Mouse (Mus musculus) cerebellum, postnatal 10 days (tissue): Measurements from ENCODE around the gene Tuba1c.
A peak's percentile ranks its signal among the peaks of the same experiment; 100 is the strongest.

Experiments used
- DNase-seq, 2 experiments: peaks; one replicate each; pipeline ENCODE4 v3.0.0; 2021; ENCODE audit warnings: mixed read lengths in 2 of 2

Tuba1c gene

DNA sequence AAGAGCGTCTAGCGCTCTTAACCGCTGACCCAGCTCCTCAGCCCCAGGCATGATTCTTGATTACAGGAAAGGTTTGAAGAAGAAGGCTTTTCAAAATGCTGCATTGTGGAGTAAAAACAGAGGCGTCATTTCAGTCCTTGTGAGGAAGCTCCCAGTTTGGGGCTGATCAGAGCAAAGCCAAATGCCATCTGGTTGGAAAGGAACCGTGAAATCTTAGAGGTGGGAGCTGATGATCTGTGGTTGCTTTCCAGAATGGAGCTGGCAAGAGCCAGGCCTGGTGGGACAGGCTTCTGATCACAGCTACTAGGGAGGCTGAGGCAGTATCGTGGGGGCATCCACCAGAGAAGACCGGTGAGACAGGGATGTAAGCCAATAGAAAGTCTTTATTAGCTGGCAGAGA, 32.9 kb upstream of the Tuba1c start:
- peak; percentile 68 to 75 for DNase-seq

- no peak for DNase-seq
Observed at GRCm38 (mm10) chr15:98997938-98998774, 31.5 kb upstream of the Tuba1c start.

DNA sequence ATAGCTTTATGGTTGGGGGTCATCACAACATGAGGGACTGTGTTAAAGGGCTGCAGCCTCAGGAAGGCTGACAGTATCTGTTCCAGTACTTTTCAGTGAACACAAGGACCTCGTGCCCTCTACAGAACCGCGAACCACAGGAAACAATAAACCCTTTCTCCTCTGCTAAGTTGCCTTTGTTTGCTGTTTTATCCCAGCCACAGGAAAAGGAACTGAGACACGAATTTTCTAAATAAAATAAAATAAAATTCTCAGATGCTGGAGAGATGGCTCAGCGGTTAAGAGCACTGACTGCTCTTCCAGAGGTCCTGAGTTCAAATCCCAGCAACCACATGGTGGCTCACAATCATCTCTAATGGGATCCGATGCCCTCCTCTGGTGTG, 30.9 kb upstream of the Tuba1c start:
- no peak for DNase-seq

DNA sequence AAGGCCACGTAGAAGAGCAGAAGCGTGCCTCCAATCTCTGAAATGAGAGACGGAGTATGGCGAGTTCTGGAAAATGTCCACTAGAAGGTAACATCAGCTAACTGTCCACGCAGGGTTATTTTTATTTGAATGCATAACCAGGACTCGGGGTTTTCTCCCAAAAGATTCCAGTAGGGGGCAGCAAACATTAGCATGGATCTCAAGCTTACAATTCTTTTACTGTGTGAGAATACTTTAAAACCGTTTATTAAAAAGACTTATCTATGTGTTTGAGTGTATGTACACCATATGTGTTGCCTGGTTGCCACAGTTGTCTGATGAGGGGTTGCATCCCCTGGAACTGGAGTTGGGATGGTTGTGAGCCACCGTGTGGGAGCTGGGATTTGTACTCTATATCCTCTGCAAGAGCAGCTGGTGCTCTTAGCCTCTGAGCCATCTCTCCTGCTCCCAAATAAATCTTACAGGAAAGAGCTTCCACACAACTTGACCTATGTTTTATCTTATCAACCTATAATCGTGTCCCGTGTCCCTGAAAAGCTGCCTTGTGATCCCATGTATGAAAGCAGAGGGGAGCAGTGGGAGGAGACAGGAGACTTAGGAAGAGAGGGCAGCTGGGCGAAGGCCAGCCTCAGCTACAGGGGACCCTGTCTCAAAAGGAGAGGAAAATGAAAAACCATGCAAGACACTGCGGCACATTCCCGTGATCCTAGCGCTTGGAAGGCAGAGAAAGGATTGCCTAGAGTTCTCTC, 29.0 kb upstream of the Tuba1c start:
- DNase-seq, result peak; percentile 76 to 89

DNA sequence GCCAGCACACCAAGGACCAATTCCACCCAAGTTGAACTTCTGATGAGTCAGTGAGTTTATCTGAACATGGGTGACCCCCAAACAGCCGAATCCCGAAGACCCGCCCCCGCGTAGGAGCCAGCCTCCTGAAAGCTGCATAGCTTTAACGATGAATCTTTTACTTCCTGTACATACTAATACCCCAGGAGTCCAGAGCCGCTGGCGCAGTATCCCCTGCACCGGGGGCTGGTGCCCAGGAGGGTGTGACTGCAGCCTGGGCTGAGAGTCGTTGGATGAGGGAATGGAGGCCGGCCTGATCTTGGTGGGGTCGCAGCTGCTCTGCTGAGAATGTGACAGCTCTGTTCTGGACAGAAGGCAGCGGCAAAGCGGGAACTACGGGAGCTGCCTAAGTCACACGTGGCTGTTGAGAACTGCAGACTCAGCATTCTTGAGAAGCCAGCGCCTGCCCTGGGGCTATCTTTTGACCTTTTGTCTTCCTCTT, 28.2 kb upstream of the Tuba1c start:
- DNase-seq, result peak in 1 of 2 experiments; percentile 37

DNA sequence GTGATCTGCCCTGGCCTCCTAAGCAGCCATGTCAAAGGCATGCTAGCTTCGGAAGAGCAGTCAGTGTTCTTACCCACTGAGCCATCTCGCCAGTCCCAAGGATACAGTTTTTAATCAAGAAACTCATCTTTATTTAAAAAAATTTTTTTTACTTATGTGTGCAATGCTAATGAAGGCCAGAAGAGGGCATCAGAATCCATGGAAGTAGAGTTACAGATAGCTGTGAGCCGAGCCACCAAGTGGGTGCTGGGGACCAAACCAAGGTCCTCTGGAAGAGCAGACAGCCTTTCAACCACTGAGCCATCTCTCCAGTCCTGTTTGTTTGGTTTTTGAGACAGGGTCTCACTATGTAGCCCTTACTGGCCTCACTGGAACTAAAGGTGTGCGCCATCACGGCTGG, 26.1 kb upstream of the Tuba1c start:
- no peak for DNase-seq

GRCm38 (mm10) chr15:99008801-99009241, 20.9 kb upstream of the Tuba1c start:
- DNase-seq, result no peak

DNA sequence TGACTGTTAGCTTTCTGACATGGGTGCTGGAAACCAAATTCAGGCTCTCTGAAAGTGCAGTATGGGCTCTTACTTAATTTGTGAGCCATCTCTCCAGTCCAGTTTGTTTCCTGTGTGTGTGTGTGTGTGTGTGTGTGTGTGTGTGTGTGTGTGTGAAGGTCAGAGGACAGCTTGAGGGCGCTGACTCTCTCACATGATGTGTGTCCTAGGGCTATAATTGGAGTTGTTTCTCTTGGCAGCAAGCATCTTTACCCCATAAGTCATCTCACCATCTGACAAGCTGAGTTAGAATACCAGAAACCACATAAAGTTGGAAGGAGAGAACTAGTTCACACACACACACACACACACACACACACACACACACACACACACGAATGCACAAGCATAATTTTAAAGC, 18.8 kb upstream of the Tuba1c start:
- no peak for DNase-seq

DNA sequence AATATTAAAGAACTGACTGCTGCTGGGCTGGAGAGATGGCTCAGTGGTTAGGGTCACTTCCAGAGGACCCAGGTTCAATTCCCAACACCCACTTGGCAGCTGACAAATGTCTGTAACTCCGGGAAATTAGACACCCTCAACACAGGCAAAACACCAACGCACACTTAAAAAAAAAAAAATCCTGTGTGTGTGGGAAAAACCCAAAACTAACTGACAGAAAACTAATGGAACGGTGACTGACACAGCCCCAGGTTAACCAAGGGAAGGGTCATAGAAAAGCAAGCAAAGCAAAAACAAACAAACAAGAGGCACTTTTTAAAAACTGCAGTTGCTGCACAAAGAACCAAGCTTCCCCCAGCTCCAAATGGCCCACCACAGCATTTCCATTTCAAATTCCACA, 17.7 kb upstream of the Tuba1c start:
- DNase-seq, result no peak

DNA sequence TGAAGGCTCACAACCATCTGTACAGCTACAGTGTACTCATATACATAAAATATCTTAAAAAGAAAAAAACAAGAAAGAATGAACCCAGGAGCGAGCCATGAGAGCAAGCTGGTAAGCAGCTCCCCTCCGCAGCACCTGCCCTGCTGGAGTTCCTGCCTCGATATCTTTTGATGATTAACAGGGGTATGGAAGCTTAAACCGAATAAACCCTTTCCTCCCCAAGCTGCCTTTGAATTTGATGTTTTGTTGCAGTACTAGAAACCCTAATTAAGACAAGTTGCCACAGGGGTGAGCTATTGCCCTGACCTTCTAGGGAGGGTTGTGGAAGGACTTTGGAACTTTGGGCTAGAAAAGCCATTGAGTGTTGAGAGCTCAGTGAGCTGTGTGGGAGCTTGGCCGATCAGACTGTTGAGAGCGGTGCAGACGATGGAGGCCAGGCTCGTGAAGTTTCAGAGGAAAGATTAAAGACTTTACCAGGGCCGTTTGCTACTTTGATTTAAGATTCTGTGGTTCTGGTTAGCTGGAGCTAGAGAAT, 15.1 kb upstream of the Tuba1c start:
- no peak for DNase-seq

GRCm38 (mm10) chr15:99017355-99017761, 12.3 kb upstream of the Tuba1c start:
- DNase-seq, result no peak

GRCm38 (mm10) chr15:99017986-99018385, 11.7 kb upstream of the Tuba1c start:
- DNase-seq, result no peak

GRCm38 (mm10) chr15:99018630-99019029, 11.1 kb upstream of the Tuba1c start:
- DNase-seq, result no peak

GRCm38 (mm10) chr15:99019436-99019835, 10.3 kb upstream of the Tuba1c start:
- no peak for DNase-seq

- DNase-seq, result no peak
Observed at GRCm38 (mm10) chr15:99020171-99020570, 9.5 kb upstream of the Tuba1c start.

DNA sequence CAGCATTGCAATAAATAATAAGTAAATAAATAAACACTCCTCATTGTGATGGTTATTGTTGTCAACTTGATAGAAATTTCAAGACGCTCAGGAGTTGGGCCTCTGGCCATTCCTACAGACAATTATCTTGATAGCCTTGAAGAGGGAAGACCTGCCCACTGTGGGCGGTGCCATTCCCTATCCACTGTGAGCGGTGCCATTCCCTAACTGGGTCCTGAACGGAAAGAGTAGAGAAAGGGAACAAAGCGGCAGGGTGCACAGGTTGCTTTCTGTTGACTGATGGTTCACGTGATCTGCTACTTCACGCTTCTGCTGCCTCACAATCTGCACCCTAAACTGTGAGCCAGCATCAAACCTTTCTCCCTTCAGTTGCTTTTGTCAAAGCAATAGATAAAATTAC, 8.4 kb upstream of the Tuba1c start:
- no peak for DNase-seq

- DNase-seq, result peak; percentile 90 to 94
Observed at GRCm38 (mm10) chr15:99024668-99025314, 4.9 kb upstream of the Tuba1c start.

GRCm38 (mm10) chr15:99025414-99025813, 4.3 kb upstream of the Tuba1c start:
- no peak for DNase-seq

GRCm38 (mm10) chr15:99026259-99026658, 3.4 kb upstream of the Tuba1c start:
- peak; percentile 50 to 63 for DNase-seq

- DNase-seq, result no peak
Observed at GRCm38 (mm10) chr15:99027116-99027515, 2.6 kb upstream of the Tuba1c start.

DNA sequence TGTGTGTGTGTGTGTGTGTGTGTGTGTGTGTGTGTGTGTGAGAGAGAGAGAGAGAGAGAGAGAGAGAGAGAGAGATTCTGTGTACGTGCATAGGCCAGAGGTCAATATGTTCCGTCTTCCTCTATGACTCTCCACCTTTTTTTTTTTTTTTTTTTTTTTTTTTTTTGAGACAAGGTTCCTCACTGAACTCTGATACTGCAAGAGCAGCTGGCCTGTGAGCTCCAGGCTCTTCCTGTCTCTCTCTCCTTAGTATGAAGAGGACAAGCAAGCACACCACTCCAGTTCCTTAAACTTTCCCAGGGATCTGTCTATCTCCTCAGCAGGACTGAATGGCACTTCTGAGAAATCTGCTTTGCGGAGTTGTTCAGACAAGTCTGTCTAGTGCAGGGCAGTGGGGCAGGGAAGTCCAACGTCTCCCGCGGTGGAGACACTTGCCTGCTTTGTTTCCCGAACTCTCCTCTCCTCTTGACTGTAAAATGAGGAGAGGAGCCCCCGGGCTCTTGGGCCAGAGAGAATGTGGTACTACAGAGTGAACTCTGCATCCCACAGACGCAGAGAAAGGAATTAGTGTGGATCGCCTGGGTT, 725 bp upstream of the Tuba1c start:
- no peak for DNase-seq

- no peak for DNase-seq
Observed at GRCm38 (mm10) chr15:99030585-99031387, 1.1 kb downstream of the Tuba1c start.
